Mouse (Mus musculus) embryonic facial prominence, embryonic 10.5 days (tissue): ENCODE measurements around the gene Peli2. TPM values are rescaled to one million over a fixed set of nuclear protein-coding genes. Genes with fewer than 3 reads are reported as not detected.
A peak's percentile ranks its signal among the peaks of the same experiment; 100 is the strongest.
"Not testable (repeated sequence)": the region's sequence is repeated elsewhere in the genome, so short reads cannot be mapped to it uniquely, and the experiment has no call there.

ENCODE experiments used
- DNase-seq: peaks from one replicate; pipeline ENCODE4 v3.0.0-alpha.2; 2017; ENCODE audit warnings: low spot score
- H3K27ac ChIP-seq: fragments of 300-500 bp; sonication (generic); replicated peaks from 2 replicates; pipeline ENCODE4 v1.5.1; 2016; ENCODE audit warnings: mild to moderate bottlenecking
- H3K27me3 ChIP-seq: fragments of 300-500 bp; sonication (generic); replicated peaks from 2 replicates; pipeline ENCODE4 v1.6.1; 2016; ENCODE audit warnings: low read depth, mild to moderate bottlenecking; ENCODE audit not compliant: poor library complexity, severe bottlenecking
- H3K36me3 ChIP-seq: fragments of 300-500 bp; sonication (generic); replicated peaks from 2 replicates; pipeline ENCODE4 v1.6.1; 2016; ENCODE audit warnings: mild to moderate bottlenecking, moderate library complexity
- H3K4me1 ChIP-seq: fragments of 300-500 bp; sonication (generic); 2 replicates; pipeline ENCODE4 v1.6.1; 2016
- H3K4me3 ChIP-seq: fragments of 300-500 bp; sonication (generic); 2 replicates; pipeline ENCODE4 v1.5.1; 2016; ENCODE audit warnings: mild to moderate bottlenecking, moderate library complexity
- H3K9me3 ChIP-seq: fragments of 300-500 bp; sonication (generic); 2 replicates; pipeline ENCODE4 v1.6.1; 2016; ENCODE audit warnings: mild to moderate bottlenecking
- WGBS: fragments of 180-500 bp; shearing (Covaris S2); methylation state at CpG from one replicate; pipeline ENCODE4 v1.1.7; 2016; 5-methylcytosine and 5-hydroxymethylcytosine counted together
- polyA plus RNA-seq: library from polyadenylated mRNA; unstranded; fragments of >200 nt; fragmentation: Nextera tagmentation; extraction: Ambion mirVana; gene quantifications from 2 replicates; pipeline ENCODE4 v1.2.1, GENCODE M21; 2016

Peli2 gene
- polyA plus RNA-seq, result 8.0 and 9.4 TPM in 2 replicates

GRCm38 (mm10) chr14:48120752-48121528 lies at the start of gene Peli2:
Gene Peli2, plus strand, starts transcription at chr14:48120823.
- under 1% methylated on average over 117 of the region's 117 CpGs for WGBS
- Histone ChIP-seq H3K27ac (peak within 1 kb of the TSS; percentile 95), H3K4me1 (peaks cover 68% of the 10 kb centered on the region), H3K36me3 (no peaks in the 10 kb centered on the region), H3K9me3 (no peaks in the 10 kb centered on the region), H3K4me3 (peak within 1 kb of the TSS; percentile 92), H3K27me3 (peaks cover 17% of the 10 kb centered on the region; the same call in 1 of the 2 replicates)
- DNase-seq, result peak; percentile 85

DNA sequence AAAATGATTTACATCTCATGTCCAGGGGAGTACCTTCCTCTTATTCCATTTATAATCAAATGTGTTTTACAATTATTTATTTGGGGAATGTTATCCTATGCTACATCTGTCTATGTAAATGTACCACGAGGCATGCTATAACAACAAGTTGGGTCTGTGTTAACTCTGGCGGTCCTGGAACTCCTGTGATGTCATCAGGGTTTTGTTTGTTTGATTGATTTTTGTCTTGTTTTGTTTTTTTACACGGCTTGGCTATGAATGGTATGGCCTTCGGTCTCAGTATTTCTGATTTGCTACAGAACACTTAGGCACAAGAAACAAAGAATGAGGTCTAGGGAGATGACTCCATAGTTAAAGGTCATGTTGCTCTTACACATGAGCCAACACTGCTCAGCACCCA lies 48.5 kb upstream of the Peli2 start:
- no peaks in the 10 kb centered on the region for H3K9me3 ChIP-seq
- H3K4me1 ChIP-seq, result peaks cover 13% of the 10 kb centered on the region
- H3K36me3 ChIP-seq, result no peaks in the 10 kb centered on the region
- no peak for DNase-seq
- no peak overlapping the region for H3K4me3 ChIP-seq
- H3K27ac ChIP-seq, result no peak overlapping the region
- no peaks in the 10 kb centered on the region; the same call in 1 of the 2 replicates for H3K27me3 ChIP-seq
- 85% methylated on average over 4 of the region's 4 CpGs for WGBS

DNA sequence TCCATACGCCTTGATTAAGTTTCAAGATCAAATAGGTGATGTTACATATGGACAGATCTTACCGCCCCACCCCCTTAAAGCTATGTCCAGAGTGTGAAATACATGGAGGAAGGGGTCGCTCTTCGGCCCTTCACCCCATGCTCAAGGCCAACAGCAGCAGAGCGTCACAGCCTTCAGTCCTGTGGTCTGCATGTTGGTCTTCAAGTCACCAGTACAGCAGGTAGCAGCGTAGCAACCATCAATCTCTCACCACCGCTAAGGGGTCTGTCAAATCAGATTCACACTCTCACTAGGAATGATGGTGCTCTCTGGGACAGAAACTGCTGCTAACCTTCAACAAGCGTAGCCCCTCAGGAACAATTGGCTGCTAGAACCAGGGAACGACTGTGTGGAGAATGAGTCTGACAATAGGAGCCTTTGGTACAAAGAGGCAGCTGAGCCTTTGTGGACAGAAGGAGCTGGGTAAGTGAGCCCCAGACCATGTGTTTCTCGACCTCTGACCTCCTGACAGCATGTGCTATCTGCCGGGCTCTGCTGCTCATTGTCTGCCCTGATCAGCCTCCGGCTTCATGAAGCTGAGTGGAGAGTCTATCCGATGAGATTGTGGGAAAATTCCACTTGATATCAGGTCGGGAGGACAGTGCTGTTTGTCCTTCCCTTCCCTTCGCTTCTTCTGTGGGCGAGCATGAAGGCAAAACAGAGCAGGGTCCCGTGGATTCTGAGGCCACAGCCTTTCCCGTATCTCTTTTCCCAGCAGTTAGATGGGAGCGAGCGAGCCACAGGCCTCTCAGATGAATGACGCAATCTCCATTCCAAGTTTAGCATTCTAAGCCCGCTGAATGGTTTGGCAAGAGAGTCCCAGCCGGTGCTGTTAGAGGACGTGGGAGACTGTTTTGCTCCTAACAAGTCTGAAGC lies 47.1 kb upstream of the Peli2 start:
- DNase-seq, result peak; percentile 72
- 42% methylated on average over 24 of the region's 24 CpGs for WGBS
- peak overlapping the region; percentile 82 for H3K27ac ChIP-seq
- H3K36me3 ChIP-seq, result no peaks in the 10 kb centered on the region
- no peaks in the 10 kb centered on the region for H3K9me3 ChIP-seq
- H3K4me1 ChIP-seq, result peaks cover 13% of the 10 kb centered on the region
- no peaks in the 10 kb centered on the region; the same call in 1 of the 2 replicates for H3K27me3 ChIP-seq
- 0 out of 2 replicates have a peak overlapping the region, but pooled peaks have one; percentile 9 for H3K4me3 ChIP-seq

- H3K9me3 ChIP-seq, DNase-seq, H3K27me3 ChIP-seq, H3K36me3 ChIP-seq, H3K4me1 ChIP-seq, H3K27ac ChIP-seq, H3K4me3 ChIP-seq: not testable (repeated sequence)
- WGBS, result 94% methylated on average over 17 of the region's 17 CpGs
Observed at GRCm38 (mm10) chr14:48079574-48079973, 41.0 kb upstream of the Peli2 start.

GRCm38 (mm10) chr14:48083836-48084812 lies 36.5 kb upstream of the Peli2 start:
- no peak for DNase-seq
- no peaks in the 10 kb centered on the region for H3K36me3 ChIP-seq
- no peak overlapping the region for H3K27ac ChIP-seq
- 0 out of 2 replicates have a peak, but pooled peaks cover 3% of the 10 kb centered on the region for H3K4me1 ChIP-seq
- no peaks in the 10 kb centered on the region for H3K9me3 ChIP-seq
- 48% methylated on average over 14 of the region's 14 CpGs for WGBS
- no peak overlapping the region for H3K4me3 ChIP-seq
- no peaks in the 10 kb centered on the region; the same call in 1 of the 2 replicates for H3K27me3 ChIP-seq

DNA sequence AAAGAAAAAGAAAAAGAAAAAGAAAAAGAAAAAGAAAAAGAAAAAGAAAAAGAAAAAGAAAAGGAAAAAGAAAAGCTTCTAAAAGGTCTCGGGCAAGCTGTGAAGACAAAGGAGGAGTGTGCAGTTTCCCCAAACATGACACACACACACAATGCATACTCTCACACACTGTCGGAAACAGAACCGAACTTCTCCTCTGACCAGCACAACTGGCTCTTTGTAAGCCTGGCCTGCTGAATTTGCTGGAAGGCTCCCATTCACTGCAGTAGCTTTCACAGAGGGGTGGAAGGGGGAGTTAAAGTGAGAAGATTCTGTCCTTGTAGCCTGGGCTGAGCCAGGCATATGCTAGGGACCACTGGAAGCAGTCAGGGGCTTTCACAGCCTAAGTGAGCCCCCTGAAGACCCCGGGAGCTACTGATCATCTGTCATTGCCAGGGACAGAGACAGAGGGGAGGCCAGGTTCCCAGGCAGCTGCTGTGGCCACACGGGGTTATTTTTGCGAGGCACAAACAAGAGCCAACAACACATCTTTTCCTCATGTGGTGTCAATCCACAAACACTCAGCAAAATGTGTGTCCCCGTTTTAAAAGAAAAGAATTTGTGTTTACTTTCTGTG lies 33.8 kb upstream of the Peli2 start:
- H3K9me3 ChIP-seq, result no peaks in the 10 kb centered on the region
- DNase-seq, result no peak
- H3K36me3 ChIP-seq, result no peaks in the 10 kb centered on the region
- H3K27ac ChIP-seq, result peak overlapping the region; percentile 35; the same call in 1 of the 2 replicates
- H3K27me3 ChIP-seq, result no peaks in the 10 kb centered on the region; the same call in 1 of the 2 replicates
- peaks cover 14% of the 10 kb centered on the region for H3K4me1 ChIP-seq
- WGBS, result 45% methylated on average over 7 of the region's 7 CpGs
- no peak overlapping the region for H3K4me3 ChIP-seq

GRCm38 (mm10) chr14:48087298-48087830 lies 33.3 kb upstream of the Peli2 start:
- no peak overlapping the region for H3K4me3 ChIP-seq
- peaks cover 17% of the 10 kb centered on the region for H3K4me1 ChIP-seq
- H3K27ac ChIP-seq, result no peak overlapping the region
- H3K9me3 ChIP-seq, result no peaks in the 10 kb centered on the region
- H3K36me3 ChIP-seq, result no peaks in the 10 kb centered on the region
- H3K27me3 ChIP-seq, result no peaks in the 10 kb centered on the region; the same call in 1 of the 2 replicates
- no peak for DNase-seq
- 72% methylated on average over 8 of the region's 8 CpGs for WGBS

- H3K27ac ChIP-seq, result no peak overlapping the region
- H3K4me3 ChIP-seq, result no peak overlapping the region
- 69% methylated on average over 4 of the region's 4 CpGs for WGBS
- H3K36me3 ChIP-seq, result no peaks in the 10 kb centered on the region
- no peak for DNase-seq
- peaks cover 20% of the 10 kb centered on the region for H3K4me1 ChIP-seq
- no peaks in the 10 kb centered on the region for H3K9me3 ChIP-seq
- no peaks in the 10 kb centered on the region for H3K27me3 ChIP-seq
Observed at GRCm38 (mm10) chr14:48090465-48090864, 30.2 kb upstream of the Peli2 start.

DNA sequence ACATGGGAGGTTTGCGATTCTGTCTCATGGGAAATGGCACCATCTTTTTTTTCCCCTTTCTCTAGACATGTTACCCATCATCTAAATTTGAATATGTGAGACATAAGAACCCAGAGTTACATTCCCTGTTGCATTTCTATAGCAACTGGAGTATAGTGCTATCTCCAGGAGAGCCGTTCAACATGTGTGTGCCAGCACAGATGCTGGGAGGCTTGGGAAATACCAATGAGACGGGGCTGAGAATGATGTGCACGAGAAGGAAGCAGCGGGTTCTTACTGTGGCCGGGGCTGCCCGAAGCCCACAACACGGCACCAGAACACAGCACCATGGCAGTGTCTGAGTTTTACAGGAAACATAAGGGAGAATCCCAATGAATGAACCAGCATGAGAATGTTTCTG lies 29.5 kb upstream of the Peli2 start:
- H3K27ac ChIP-seq, result no peak overlapping the region; the same call in 1 of the 2 replicates
- no peak overlapping the region for H3K4me3 ChIP-seq
- H3K27me3 ChIP-seq, result no peaks in the 10 kb centered on the region
- H3K4me1 ChIP-seq, result peaks cover 20% of the 10 kb centered on the region
- DNase-seq, result no peak
- WGBS, result 85% methylated on average over 8 of the region's 8 CpGs
- H3K9me3 ChIP-seq, result no peaks in the 10 kb centered on the region
- no peaks in the 10 kb centered on the region for H3K36me3 ChIP-seq

GRCm38 (mm10) chr14:48098253-48098652 lies 22.4 kb upstream of the Peli2 start:
- H3K27me3 ChIP-seq, result no peaks in the 10 kb centered on the region
- no peaks in the 10 kb centered on the region for H3K36me3 ChIP-seq
- no peak for DNase-seq
- H3K27ac ChIP-seq, result no peak overlapping the region
- 0 out of 2 replicates have a peak, but pooled peaks cover 3% of the 10 kb centered on the region for H3K4me1 ChIP-seq
- no peak overlapping the region for H3K4me3 ChIP-seq
- no peaks in the 10 kb centered on the region for H3K9me3 ChIP-seq
- 63% methylated on average over 6 of the region's 6 CpGs for WGBS

DNA sequence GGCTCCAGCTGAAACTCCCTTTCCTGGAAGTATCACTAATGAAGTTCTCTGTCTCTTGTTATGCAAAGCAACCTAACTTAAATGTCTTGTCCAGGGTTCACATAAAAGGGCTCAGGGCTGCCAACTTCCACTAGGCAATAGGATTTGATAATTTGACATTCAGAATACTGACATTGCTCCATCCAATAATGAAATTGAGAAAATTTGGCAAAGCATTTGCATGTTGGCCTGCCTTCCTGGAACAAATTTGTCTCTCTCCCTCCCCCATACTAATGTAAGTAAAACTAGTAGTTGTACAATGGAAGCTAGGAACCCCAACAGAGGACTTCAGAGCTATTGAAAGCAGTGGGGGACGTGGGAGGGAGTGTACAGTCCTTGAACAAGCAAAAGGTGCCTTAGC lies 21.3 kb upstream of the Peli2 start:
- no peak for DNase-seq
- H3K4me1 ChIP-seq, result 0 out of 2 replicates have a peak, but pooled peaks cover 3% of the 10 kb centered on the region
- no peaks in the 10 kb centered on the region for H3K9me3 ChIP-seq
- no peaks in the 10 kb centered on the region for H3K36me3 ChIP-seq
- H3K27ac ChIP-seq, result no peak overlapping the region
- no peak overlapping the region for H3K4me3 ChIP-seq
- 58% methylated on average over 1 of the region's 1 CpGs for WGBS
- no peaks in the 10 kb centered on the region for H3K27me3 ChIP-seq
